Mouse (Mus musculus): Measurements from ENCODE around the gene Ncor1.
"Not testable (repeated sequence)": the region's sequence is repeated elsewhere in the genome, so short reads cannot be mapped to it uniquely, and the experiment has no call there.

The Ncor1 gene

GRCm38 (mm10) chr11:62366879-62367278, 91.5 kb downstream of the Ncor1 start:
- no peak for DNase-seq (ENCODE audit: low read depth, low spot score)

- DNase-seq (ENCODE audit: low read depth, low spot score), result no peak
Measured at GRCm38 (mm10) chr11:62355216-62355615, 103.1 kb downstream of the Ncor1 start.

- no peak for DNase-seq (ENCODE audit: low read depth, low spot score)
Measured at GRCm38 (mm10) chr11:62351948-62352347, 106.4 kb downstream of the Ncor1 start.

- no peak for DNase-seq (ENCODE audit: low read depth, low spot score)
Measured at GRCm38 (mm10) chr11:62343002-62343401, 115.3 kb downstream of the Ncor1 start.

GRCm38 (mm10) chr11:62332228-62332627, 126.1 kb downstream of the Ncor1 start:
- DNase-seq (ENCODE audit: low read depth, low spot score), result no peak

- no peak for DNase-seq (ENCODE audit: low read depth, low spot score)
Measured at GRCm38 (mm10) chr11:62331141-62331540, 127.2 kb downstream of the Ncor1 start.

GRCm38 (mm10) chr11:62323659-62324058, 134.7 kb downstream of the Ncor1 start:
- DNase-seq (ENCODE audit: low read depth, low spot score), result no peak

- no peak for DNase-seq (ENCODE audit: low read depth, low spot score)
Measured at GRCm38 (mm10) chr11:62320097-62320496, 138.2 kb downstream of the Ncor1 start.

- no peak for DNase-seq (ENCODE audit: low read depth, low spot score)
Measured at GRCm38 (mm10) chr11:62317746-62318145, 140.6 kb downstream of the Ncor1 start.

- DNase-seq (ENCODE audit: low read depth, low spot score), result no peak
Measured at GRCm38 (mm10) chr11:62314984-62315383, 143.4 kb downstream of the Ncor1 start.

- no peak for DNase-seq (ENCODE audit: low read depth, low spot score)
Measured at GRCm38 (mm10) chr11:62309296-62309695, 149.0 kb downstream of the Ncor1 start.

GRCm38 (mm10) chr11:62305866-62306265, 152.5 kb downstream of the Ncor1 start:
- no peak for DNase-seq (ENCODE audit: low read depth, low spot score)

GRCm38 (mm10) chr11:62298883-62299282, 159.5 kb downstream of the Ncor1 start:
- DNase-seq (ENCODE audit: low read depth, low spot score), result no peak

- DNase-seq (ENCODE audit: low read depth, low spot score), result no peak
Measured at GRCm38 (mm10) chr11:62294121-62294520, 164.2 kb downstream of the Ncor1 start.

- no peak for DNase-seq (ENCODE audit: low read depth, low spot score)
Measured at GRCm38 (mm10) chr11:62287700-62288099, 170.6 kb downstream of the Ncor1 start.

GRCm38 (mm10) chr11:62285020-62285419, 173.3 kb downstream of the Ncor1 start:
- DNase-seq (ENCODE audit: low read depth, low spot score), result no peak

GRCm38 (mm10) chr11:62284020-62284419, 174.3 kb downstream of the Ncor1 start:
- DNase-seq (ENCODE audit: low read depth, low spot score), result not testable (repeated sequence)

- DNase-seq (ENCODE audit: low read depth, low spot score), result no peak
Measured at GRCm38 (mm10) chr11:62281601-62281997, 176.7 kb downstream of the Ncor1 start.

GRCm38 (mm10) chr11:62280675-62281600, 177.4 kb downstream of the Ncor1 start, which contains the start of the genes Zswim7 and Ttc19:
Zswim7 (minus strand) TSS chr11:62281375.
Ttc19 (plus strand) TSS chr11:62281473.
- DNase-seq (ENCODE audit: low read depth, low spot score), result peak; percentile 97

- DNase-seq (ENCODE audit: low read depth, low spot score), result peak; percentile 79
Measured at GRCm38 (mm10) chr11:62278027-62278426, 180.3 kb downstream of the Ncor1 start.

GRCm38 (mm10) chr11:62277086-62277485, 181.3 kb downstream of the Ncor1 start:
- no peak for DNase-seq (ENCODE audit: low read depth, low spot score)

- DNase-seq (ENCODE audit: low read depth, low spot score), result no peak
Measured at GRCm38 (mm10) chr11:62270851-62271250, 187.5 kb downstream of the Ncor1 start.

- DNase-seq (ENCODE audit: low read depth, low spot score), result no peak
Measured at GRCm38 (mm10) chr11:62269097-62269496, 189.2 kb downstream of the Ncor1 start.

Data from CD4-positive, CD25-positive, alpha-beta regulatory T cell, adult 2 months (primary cell).